In the genomic region with DNA sequence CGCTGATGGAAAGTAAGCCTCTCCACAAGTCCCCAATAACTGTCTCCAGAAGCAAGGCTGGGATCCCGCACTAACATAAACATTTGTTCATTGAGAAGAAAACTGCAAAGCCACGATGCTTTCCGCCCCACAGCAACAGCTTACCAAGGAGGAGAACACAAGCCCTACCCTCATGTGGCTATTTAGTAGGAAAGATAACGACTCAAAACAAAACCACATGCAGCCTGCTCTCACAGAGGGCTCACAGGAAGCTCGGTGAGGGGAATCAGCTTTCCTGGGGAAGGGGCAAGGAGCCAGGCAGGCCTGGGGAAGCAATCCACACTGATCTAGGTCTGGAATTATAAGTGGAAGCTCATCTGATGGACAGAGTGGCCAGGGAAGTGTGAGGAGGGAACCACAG, we compare ENCODE assay signal across 20 mouse cellular contexts.
DNase-seq lines count a peak whose midpoint lies in the region; ATAC-seq and TF ChIP-seq lines count a peak whose summit lies in the region.
"Had no signal": no experiment of that assay in that cellular context is flagged by ENCODE, and none has a peak within 500 bp of the region (broad histone marks: within the 10 kb centered on the region; RNA-seq: fewer than 3 reads in every experiment).

No protein-coding gene starts in this region.

- TF ChIP-seq EP300 in stomach, postnatal 0 days (optimal IDR thresholded peaks at IDR 0.05), result no peak

- WGBS in hindbrain, embryonic 10.5 days, result 51% methylated on average over 6 of the region's 6 CpGs
- 53% methylated on average over 6 of the region's 6 CpGs for WGBS in hindbrain, embryonic 11.5 days
- 37% methylated on average over 6 of the region's 6 CpGs for WGBS in stomach, embryonic 14.5 days
- 37% methylated on average over 6 of the region's 6 CpGs for WGBS in stomach, postnatal 0 days
- WGBS in stomach, embryonic 15.5 days, result 24% methylated on average over 6 of the region's 6 CpGs

- no peak for ATAC-seq in hindbrain, embryonic 11.5 days (ENCODE audit: low FRiP score)
- peak; percentile 25; the same call in 1 of the 2 replicates for ATAC-seq in stomach, embryonic 14.5 days (ENCODE audit: insufficient number of reproducible peaks, insufficient read depth, low FRiP score, low read depth)
- no peak for ATAC-seq in stomach, postnatal 0 days (ENCODE audit: low FRiP score, low TSS enrichment)
- no peak; the same call in 1 of the 2 replicates for ATAC-seq in stomach, embryonic 15.5 days (ENCODE audit: insufficient read depth, low FRiP score, low read depth)
- ATAC-seq: forebrain, postnatal 0 days had no signal

- no peak overlapping the region for H3K9ac ChIP-seq in hindbrain, embryonic 11.5 days (ENCODE audit: low read depth, low read length)
- no peak overlapping the region for H3K9ac ChIP-seq in stomach, embryonic 14.5 days (replicated peaks; ENCODE audit: low read depth, low read length)
- no peak overlapping the region for H3K9ac ChIP-seq in stomach, postnatal 0 days (ENCODE audit: low read length)
- H3K9ac ChIP-seq in stomach, embryonic 15.5 days, result no peak overlapping the region
- H3K9ac ChIP-seq: forebrain, postnatal 0 days; heart, embryonic 13.5 days; limb, embryonic 13.5 days had no signal

- H3K27me3 ChIP-seq in hindbrain, embryonic 10.5 days (ENCODE audit: insufficient read depth, poor library complexity, severe bottlenecking), result no peaks in the 10 kb centered on the region
- no peaks in the 10 kb centered on the region for H3K27me3 ChIP-seq in hindbrain, embryonic 11.5 days (ENCODE audit: control insufficient read depth, insufficient read depth, low read length)
- H3K27me3 ChIP-seq in stomach, embryonic 14.5 days (ENCODE audit: control insufficient read depth, insufficient read depth, low read length), result no peaks in the 10 kb centered on the region
- H3K27me3 ChIP-seq in stomach, postnatal 0 days (ENCODE audit: control insufficient read depth, insufficient read depth, low read length), result no peaks in the 10 kb centered on the region
- H3K27me3 ChIP-seq in stomach, embryonic 15.5 days (replicated peaks), result no peaks in the 10 kb centered on the region
- H3K27me3 ChIP-seq: heart, embryonic 13.5 days; limb, embryonic 13.5 days had no signal

- DNase-seq in hindbrain, embryonic 10.5 days (ENCODE audit: low spot score), result no peak
- DNase-seq in hindbrain, embryonic 11.5 days (ENCODE audit: low spot score), result no peak
- no peak for DNase-seq in stomach, postnatal 0 days (ENCODE audit: low spot score)
- DNase-seq in embryo, embryonic 9.5 days (ENCODE audit: extremely low spot score), result peak; percentile 11
- no peak for DNase-seq in right cerebral cortex, adult 2 months (ENCODE audit: low spot score in 2 of 2)
- no peak for DNase-seq in thymus, postnatal 25 days
- DNase-seq: adrenal gland, adult 2 months; cerebellum, adult 11 months; cerebellum, postnatal 14 days; forebrain, postnatal 0 days; kidney, postnatal 4 days; lung, adult 18-20 months; lung, postnatal 4 days; right cerebral cortex, adult 18-20 months; spleen, adult 18-20 months had no signal

- no peaks in the 10 kb centered on the region for H3K36me3 ChIP-seq in hindbrain, embryonic 10.5 days
- no peaks in the 10 kb centered on the region for H3K36me3 ChIP-seq in hindbrain, embryonic 11.5 days (ENCODE audit: control insufficient read depth, insufficient read depth, low read length)
- H3K36me3 ChIP-seq in stomach, embryonic 14.5 days (ENCODE audit: control insufficient read depth, insufficient read depth, low read length), result no peaks in the 10 kb centered on the region
- no peaks in the 10 kb centered on the region; the same call in 1 of the 2 replicates for H3K36me3 ChIP-seq in stomach, postnatal 0 days (ENCODE audit: control insufficient read depth, insufficient read depth, low read length)
- no peaks in the 10 kb centered on the region for H3K36me3 ChIP-seq in stomach, embryonic 15.5 days
- H3K36me3 ChIP-seq: limb, embryonic 13.5 days had no signal

- no peaks in the 10 kb centered on the region for H3K9me3 ChIP-seq in hindbrain, embryonic 10.5 days
- no peaks in the 10 kb centered on the region for H3K9me3 ChIP-seq in hindbrain, embryonic 11.5 days (ENCODE audit: control insufficient read depth, low read length)
- no peaks in the 10 kb centered on the region for H3K9me3 ChIP-seq in stomach, embryonic 14.5 days (ENCODE audit: control insufficient read depth, low read depth, low read length)
- no peaks in the 10 kb centered on the region for H3K9me3 ChIP-seq in stomach, postnatal 0 days (ENCODE audit: control insufficient read depth, low read length)
- H3K9me3 ChIP-seq in stomach, embryonic 15.5 days, result no peaks in the 10 kb centered on the region
- H3K9me3 ChIP-seq: G1E; heart, embryonic 13.5 days; limb, embryonic 13.5 days had no signal

- no peak overlapping the region for H3K4me2 ChIP-seq in hindbrain, embryonic 11.5 days (replicated peaks; ENCODE audit: low read depth, low read length)
- H3K4me2 ChIP-seq in stomach, embryonic 14.5 days (replicated peaks; ENCODE audit: low read depth, low read length), result no peak overlapping the region
- no peak overlapping the region for H3K4me2 ChIP-seq in stomach, postnatal 0 days (replicated peaks; ENCODE audit: low read depth)
- H3K4me2 ChIP-seq in stomach, embryonic 15.5 days, result no peak overlapping the region
- H3K4me2 ChIP-seq: heart, embryonic 13.5 days; limb, embryonic 13.5 days had no signal

- 0 out of 2 replicates have a peak overlapping the region, but pooled peaks have one; percentile 53 for H3K27ac ChIP-seq in hindbrain, embryonic 10.5 days
- H3K27ac ChIP-seq in hindbrain, embryonic 11.5 days (ENCODE audit: low read depth, low read length), result no peak overlapping the region
- H3K27ac ChIP-seq in stomach, embryonic 14.5 days (ENCODE audit: low read length), result peak overlapping the region; percentile 59; the same call in 1 of the 2 replicates
- H3K27ac ChIP-seq in stomach, postnatal 0 days (replicated peaks), result no peak overlapping the region
- H3K27ac ChIP-seq in stomach, embryonic 15.5 days, result peak overlapping the region; percentile 9; the same call in 1 of the 2 replicates
- H3K27ac ChIP-seq: heart, embryonic 13.5 days had no signal

- TF ChIP-seq CTCF in stomach, postnatal 0 days (IDR thresholded peaks at IDR 0.05; ENCODE audit: low read depth), result no peak

- H3K4me1 ChIP-seq in hindbrain, embryonic 10.5 days (replicated peaks), result peaks cover 7% of the 10 kb centered on the region; the same call in 1 of the 2 replicates
- no peaks in the 10 kb centered on the region for H3K4me1 ChIP-seq in hindbrain, embryonic 11.5 days (replicated peaks; ENCODE audit: control insufficient read depth, insufficient read depth, low read length)
- H3K4me1 ChIP-seq in stomach, embryonic 14.5 days (ENCODE audit: control insufficient read depth, insufficient read depth, low read length), result peaks cover 16% of the 10 kb centered on the region
- H3K4me1 ChIP-seq in stomach, postnatal 0 days (replicated peaks; ENCODE audit: control insufficient read depth, insufficient read depth), result no peaks in the 10 kb centered on the region
- H3K4me1 ChIP-seq in stomach, embryonic 15.5 days, result 0 out of 2 replicates have a peak, but pooled peaks cover 7% of the 10 kb centered on the region

- no peak overlapping the region for H3K4me3 ChIP-seq in hindbrain, embryonic 10.5 days
- no peak overlapping the region for H3K4me3 ChIP-seq in hindbrain, embryonic 11.5 days (ENCODE audit: low read depth, low read length)
- H3K4me3 ChIP-seq in stomach, embryonic 14.5 days (ENCODE audit: low read depth, low read length), result no peak overlapping the region
- H3K4me3 ChIP-seq in stomach, postnatal 0 days (ENCODE audit: low read depth, low read length), result no peak overlapping the region
- no peak overlapping the region for H3K4me3 ChIP-seq in stomach, embryonic 15.5 days (replicated peaks)
- H3K4me3 ChIP-seq: heart, embryonic 13.5 days; limb, embryonic 13.5 days had no signal

Comparison
In these comparisons a context has a peak if more than half of its experiments do, and no peak if none do; other contexts are left out.
1. H3K27ac ChIP-seq: peak in hindbrain, embryonic 10.5 days (single experiment), stomach, embryonic 14.5 days (single experiment) and stomach, embryonic 15.5 days (single experiment); none in hindbrain, embryonic 11.5 days (single experiment) and stomach, postnatal 0 days (single experiment).